Mouse (Mus musculus) ES-E14 (cell line): ENCODE measurements around the gene Vars.

ENCODE experiments used
- HCFC1 ChIP-seq: IDR thresholded peaks from 2 replicates; pipeline ENCODE4 v1.6.1; 2012; ENCODE audit warnings: low read length, inconsistent platforms, borderline replicate concordance; ENCODE audit not compliant: insufficient read depth
- MAFK ChIP-seq: IDR thresholded peaks from 2 replicates; pipeline ENCODE4 v1.6.1; 2014; ENCODE audit warnings: mild to moderate bottlenecking, low read depth, low read length, inconsistent platforms; ENCODE audit not compliant: insufficient read depth
- ZC3H11A ChIP-seq: IDR thresholded peaks from 2 replicates; pipeline ENCODE4 v1.6.1; 2012; ENCODE audit warnings: low read depth, mild to moderate bottlenecking, inconsistent platforms, low read length, borderline replicate concordance
- ZNF384 ChIP-seq: IDR thresholded peaks from 2 replicates; pipeline ENCODE4 v1.6.1; 2012; ENCODE audit warnings: low read depth, low read length, inconsistent platforms

DNA sequence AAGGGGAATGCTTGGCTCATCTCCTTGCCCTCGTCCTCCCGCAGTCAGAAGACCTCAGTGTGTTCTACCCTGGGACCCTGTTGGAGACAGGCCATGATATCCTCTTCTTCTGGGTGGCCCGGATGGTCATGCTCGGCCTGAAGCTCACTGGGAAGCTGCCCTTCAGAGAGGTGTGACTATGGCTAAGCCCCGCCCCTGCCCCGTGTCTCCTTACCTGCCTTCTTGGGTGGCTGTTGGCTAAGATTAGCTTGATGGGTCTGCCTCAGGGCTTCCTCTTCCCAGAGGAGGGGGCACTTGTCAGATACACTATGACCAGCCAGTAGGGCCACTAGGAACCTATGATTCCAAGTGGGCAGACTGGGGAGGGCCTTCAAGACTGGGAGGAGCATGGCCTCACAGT, 12.4 kb downstream of the Vars start:
- TF ChIP-seq HCFC1 (no peak), ZNF384 (no peak), ZC3H11A (no peak), MAFK (no peak)
